Mouse (Mus musculus) midbrain, embryonic 13.5 days (tissue): ENCODE results near the gene Isl2. TPM values are rescaled to one million over a fixed set of nuclear protein-coding genes. Genes with fewer than 3 reads are reported as not detected.

ENCODE experiments used
- ATAC-seq: fragments of 200-750 bp; cut with Nextera tagmentation; 2 replicates; pipeline ENCODE4 v1.8.0; 2017; ENCODE audit warnings: mild to moderate bottlenecking, moderate TSS enrichment, moderate library complexity
- H3K27ac ChIP-seq: fragments of 300-500 bp; sonication (generic); 2 replicates; pipeline ENCODE4 v1.5.1; 2015; ENCODE audit warnings: inconsistent platforms, mild to moderate bottlenecking, moderate library complexity
- H3K27me3 ChIP-seq: fragments of 300-500 bp; sonication (generic); 2 replicates; pipeline ENCODE4 v1.6.1; 2015; ENCODE audit warnings: mild to moderate bottlenecking, inconsistent platforms
- H3K36me3 ChIP-seq: fragments of 300-500 bp; sonication (generic); 2 replicates; pipeline ENCODE4 v1.6.1; 2015; ENCODE audit warnings: mild to moderate bottlenecking, inconsistent platforms
- H3K4me1 ChIP-seq: fragments of 300-500 bp; sonication (generic); replicated peaks from 2 replicates; pipeline ENCODE4 v1.6.1; 2015; ENCODE audit warnings: inconsistent platforms
- H3K4me2 ChIP-seq: fragments of 300-500 bp; sonication (generic); replicated peaks from 2 replicates; pipeline ENCODE4 v1.6.1; 2015; ENCODE audit warnings: moderate library complexity, mild to moderate bottlenecking, inconsistent platforms
- H3K4me3 ChIP-seq: fragments of 300-500 bp; sonication (generic); replicated peaks from 2 replicates; pipeline ENCODE4 v1.5.1; 2015; ENCODE audit warnings: mild to moderate bottlenecking, inconsistent platforms
- H3K9ac ChIP-seq: fragments of 300-500 bp; sonication (generic); replicated peaks from 2 replicates; pipeline ENCODE4 v1.6.1; 2015; ENCODE audit warnings: mild to moderate bottlenecking, inconsistent platforms
- H3K9me3 ChIP-seq: fragments of 300-500 bp; sonication (generic); 2 replicates; pipeline ENCODE4 v1.6.1; 2016; ENCODE audit warnings: mild to moderate bottlenecking, inconsistent platforms
- WGBS: fragments of 180-500 bp; shearing (Covaris S2); methylation state at CpG from one replicate; pipeline ENCODE4 v1.1.7; 2015; 5-methylcytosine and 5-hydroxymethylcytosine counted together
- polyA plus RNA-seq: library from polyadenylated mRNA; unstranded; fragments of >200 nt; fragmentation: Nextera tagmentation; extraction: Ambion mirVana; gene quantifications from 2 replicates; pipeline ENCODE4 v1.2.1, GENCODE M21; 2015

The Isl2 gene
- polyA plus RNA-seq, 1 experiment from 2014 or later: 2.5 TPM

GRCm38 (mm10) chr9:55554986-55555385 lies 16.5 kb downstream of the Isl2 start:
- ATAC-seq: no peak
- Histone ChIP-seq H3K27ac (no peak overlapping the region), H3K4me2 (no peak overlapping the region), H3K9ac (no peak overlapping the region), H3K4me3 (no peak overlapping the region), H3K27me3 (peaks cover 15% of the 10 kb centered on the region), H3K9me3 (no peaks in the 10 kb centered on the region), H3K4me1 (no peaks in the 10 kb centered on the region), H3K36me3 (no peaks in the 10 kb centered on the region; the same call in 1 of the 2 replicates)
- 86% methylated on average over 1 of the region's 1 CpGs for WGBS

DNA sequence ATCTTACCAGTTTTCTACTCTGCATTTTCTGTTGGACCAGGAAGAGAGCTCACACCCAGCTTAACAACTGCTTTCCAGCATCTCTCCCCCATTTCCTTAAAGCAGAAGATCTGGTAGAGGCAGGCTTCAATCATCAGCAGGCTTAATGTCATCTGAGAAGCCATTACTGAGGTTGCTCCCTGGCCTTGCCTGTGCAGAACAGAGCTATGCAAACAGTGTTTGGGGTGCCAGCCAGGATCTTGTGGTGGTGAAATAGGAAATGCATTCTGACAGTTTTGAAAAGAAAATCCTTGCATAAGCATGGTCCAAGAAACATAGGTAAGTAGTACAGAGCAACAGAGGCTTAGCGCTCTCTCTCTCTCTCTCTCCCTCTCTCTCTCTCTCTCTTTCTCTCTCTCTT lies 22.5 kb downstream of the Isl2 start:
- Histone ChIP-seq H3K9me3 (no peaks in the 10 kb centered on the region), H3K9ac (no peak overlapping the region), H3K36me3 (no peaks in the 10 kb centered on the region), H3K27ac (no peak overlapping the region), H3K4me3 (no peak overlapping the region), H3K27me3 (0 out of 2 replicates have a peak, but pooled peaks cover 3% of the 10 kb centered on the region), H3K4me1 (no peaks in the 10 kb centered on the region), H3K4me2 (no peak overlapping the region)
- WGBS: 95% methylated on average over 1 of the region's 1 CpGs
- ATAC-seq: no peak

- no peak overlapping the region for H3K27ac ChIP-seq
- H3K9me3 ChIP-seq: no peaks in the 10 kb centered on the region
- no peak overlapping the region for H3K9ac ChIP-seq
- no peaks in the 10 kb centered on the region; the same call in 1 of the 2 replicates for H3K4me1 ChIP-seq
- H3K4me2 ChIP-seq: no peak overlapping the region
- no peak overlapping the region for H3K4me3 ChIP-seq
- 0 out of 2 replicates have a peak, but pooled peaks cover 3% of the 10 kb centered on the region for H3K27me3 ChIP-seq
- no peaks in the 10 kb centered on the region for H3K36me3 ChIP-seq
- 67% methylated on average over 5 of the region's 5 CpGs for WGBS
- no peak for ATAC-seq
Measured at GRCm38 (mm10) chr9:55568466-55569159, 30.1 kb downstream of the Isl2 start.

DNA sequence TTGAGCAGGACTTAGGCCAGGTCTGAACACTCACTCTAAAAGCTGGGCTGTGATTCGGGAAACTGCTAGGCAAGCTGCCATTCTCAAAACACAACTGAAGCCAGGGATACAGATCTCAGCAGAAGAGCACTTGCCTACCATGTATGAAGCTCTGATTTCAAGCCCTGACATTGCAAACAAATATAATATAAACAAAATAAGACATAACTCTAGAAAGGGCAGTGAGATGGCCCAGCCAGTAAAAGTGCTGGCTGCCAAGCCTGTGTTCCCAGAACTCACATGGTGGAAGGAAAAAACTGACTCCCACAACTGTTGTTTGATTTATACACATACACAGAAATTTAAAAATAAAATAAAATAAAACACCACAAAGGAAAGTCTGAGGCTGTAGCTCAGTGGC lies 32.6 kb downstream of the Isl2 start:
- H3K27me3 ChIP-seq: no peaks in the 10 kb centered on the region
- no peaks in the 10 kb centered on the region for H3K36me3 ChIP-seq
- no peaks in the 10 kb centered on the region; the same call in 1 of the 2 replicates for H3K4me1 ChIP-seq
- no peak overlapping the region for H3K27ac ChIP-seq
- no peak overlapping the region for H3K9ac ChIP-seq
- ATAC-seq: no peak
- H3K4me2 ChIP-seq: no peak overlapping the region
- H3K9me3 ChIP-seq: no peaks in the 10 kb centered on the region
- no peak overlapping the region for H3K4me3 ChIP-seq
- 89% methylated on average over 1 of the region's 1 CpGs for WGBS

DNA sequence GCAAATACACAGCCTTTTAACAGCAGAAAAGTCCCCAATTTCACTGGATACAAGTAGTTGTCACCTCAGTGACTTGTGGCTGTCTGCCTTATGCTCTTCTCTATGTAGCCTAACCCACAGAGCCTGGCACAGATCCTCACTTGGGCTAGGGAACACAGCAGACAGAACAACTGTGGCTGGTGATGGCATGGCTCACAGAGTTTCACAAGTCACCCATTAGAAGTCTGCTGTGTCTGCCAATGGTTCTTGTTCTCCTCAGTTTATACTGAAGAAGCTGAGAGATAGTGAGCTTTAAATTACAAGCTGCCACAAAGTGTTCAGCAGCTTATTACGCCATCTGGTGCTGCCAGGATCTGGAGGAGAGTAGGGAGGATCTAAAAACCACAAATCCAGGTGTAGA lies 38.1 kb downstream of the Isl2 start:
- 92% methylated on average over 1 of the region's 1 CpGs for WGBS
- no peak for ATAC-seq
- H3K27me3 ChIP-seq: no peaks in the 10 kb centered on the region
- H3K27ac ChIP-seq: no peak overlapping the region
- H3K9me3 ChIP-seq: no peaks in the 10 kb centered on the region
- no peak overlapping the region for H3K4me2 ChIP-seq
- 0 out of 2 replicates have a peak, but pooled peaks cover 3% of the 10 kb centered on the region for H3K36me3 ChIP-seq
- no peak overlapping the region for H3K4me3 ChIP-seq
- H3K4me1 ChIP-seq: no peaks in the 10 kb centered on the region
- no peak overlapping the region for H3K9ac ChIP-seq

- ATAC-seq: no peak
- Histone ChIP-seq H3K4me1 (no peaks in the 10 kb centered on the region), H3K9me3 (no peaks in the 10 kb centered on the region), H3K36me3 (peaks cover 14% of the 10 kb centered on the region), H3K4me3 (no peak overlapping the region), H3K27ac (no peak overlapping the region), H3K9ac (no peak overlapping the region), H3K27me3 (no peaks in the 10 kb centered on the region), H3K4me2 (no peak overlapping the region)
- 34% methylated on average over 3 of the region's 3 CpGs for WGBS
Measured at GRCm38 (mm10) chr9:55581414-55581813, 42.9 kb downstream of the Isl2 start.

- H3K4me1 ChIP-seq: no peaks in the 10 kb centered on the region
- peaks cover 11% of the 10 kb centered on the region for H3K36me3 ChIP-seq
- ATAC-seq: no peak
- H3K9me3 ChIP-seq: no peaks in the 10 kb centered on the region
- H3K27ac ChIP-seq: no peak overlapping the region
- no peak overlapping the region for H3K9ac ChIP-seq
- H3K27me3 ChIP-seq: no peaks in the 10 kb centered on the region
- no peak overlapping the region for H3K4me2 ChIP-seq
- no peak overlapping the region for H3K4me3 ChIP-seq
- WGBS: 93% methylated on average over 6 of the region's 6 CpGs
Measured at GRCm38 (mm10) chr9:55586141-55586540, 47.7 kb downstream of the Isl2 start.

Other genes starting within 250 kb of the Isl2 start
- gene Nrg4, start 211.8 kb upstream of the Isl2 start, polyA plus RNA-seq: 1.5 and 1.9 TPM in 2 replicates
- gene Tmem266, start 211.8 kb upstream of the Isl2 start, polyA plus RNA-seq: 2.8 and 3.2 TPM in 2 replicates
- 89.2 and 94.6 TPM in 2 replicates for gene Etfa, start 26.4 kb upstream of the Isl2 start, polyA plus RNA-seq